Mouse (Mus musculus): ENCODE results near the gene Lhfpl2. TPM values are rescaled to one million over a fixed set of nuclear protein-coding genes. Genes with fewer than 3 reads are reported as not detected.

The Lhfpl2 gene
- total RNA-seq, 2 experiments from 2014 or later = 14.2 to 25.1 TPM

Other genes with a start within 250 kb of the Lhfpl2 start
- gene Scamp1, start 228.1 kb downstream of the Lhfpl2 start, total RNA-seq (2014; fragmentation: Nextera tagmentation) = 8.1 and 13.7 TPM in 2 replicates
- gene Scamp1, start 228.1 kb downstream of the Lhfpl2 start, total RNA-seq (2017) = 14.7 and 24.6 TPM in 2 replicates

Measured in granulocyte monocyte progenitor cell, adult 5-6 weeks (primary cell).